Mouse (Mus musculus): Measurements from ENCODE around the gene Tmed4.
"Not testable (repeated sequence)": the region's sequence is repeated elsewhere in the genome, so short reads cannot be mapped to it uniquely, and the experiment has no call there.

Tmed4 gene

GRCm38 (mm10) chr11:6273607-6274006 is 1.1 kb downstream of the Tmed4 start:
- no peak for DNase-seq (ENCODE audit: low read depth, low spot score)

- peak; percentile 91 for DNase-seq (ENCODE audit: low read depth, low spot score)
These were observed 7.1 kb downstream of the Tmed4 start, which contains the start of gene Ddx56 for GRCm38 (mm10) chr11:6267320-6268254. TSS of gene Ddx56 (minus strand) at chr11:6267772.

GRCm38 (mm10) chr11:6266621-6267020 is 8.0 kb downstream of the Tmed4 start:
- no peak for DNase-seq (ENCODE audit: low read depth, low spot score)

DNA sequence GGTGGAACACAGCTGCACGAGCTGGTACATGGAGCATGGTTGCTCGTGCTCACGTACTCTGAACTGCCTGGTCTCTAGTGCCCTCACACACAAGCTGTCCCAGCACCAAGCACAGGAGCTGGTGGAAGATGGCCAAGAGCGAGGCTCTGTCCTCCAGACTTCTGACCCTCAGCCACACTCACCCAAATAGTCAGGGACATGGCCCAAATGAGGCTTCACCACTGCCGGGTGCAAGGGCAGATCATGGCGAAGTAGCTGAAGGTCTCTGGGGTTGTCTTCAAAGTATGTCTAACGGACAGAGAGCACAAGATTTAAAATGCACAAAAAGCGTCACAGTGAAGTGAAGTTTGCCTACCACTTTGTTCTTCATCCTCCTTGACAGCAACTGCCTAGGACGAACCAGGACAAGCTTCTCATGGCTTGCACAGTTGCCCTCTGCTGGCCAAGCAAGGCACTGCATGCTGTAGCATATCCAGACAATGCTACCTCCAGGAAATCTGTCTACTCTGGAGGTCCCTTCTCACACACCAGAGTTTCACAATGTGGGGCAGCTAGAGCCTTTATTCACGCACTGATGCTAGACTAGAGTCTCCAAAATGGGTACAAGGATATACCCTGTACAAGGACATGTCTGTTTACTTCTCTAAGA is 13.1 kb downstream of the Tmed4 start:
- no peak for DNase-seq (ENCODE audit: low read depth, low spot score)

DNA sequence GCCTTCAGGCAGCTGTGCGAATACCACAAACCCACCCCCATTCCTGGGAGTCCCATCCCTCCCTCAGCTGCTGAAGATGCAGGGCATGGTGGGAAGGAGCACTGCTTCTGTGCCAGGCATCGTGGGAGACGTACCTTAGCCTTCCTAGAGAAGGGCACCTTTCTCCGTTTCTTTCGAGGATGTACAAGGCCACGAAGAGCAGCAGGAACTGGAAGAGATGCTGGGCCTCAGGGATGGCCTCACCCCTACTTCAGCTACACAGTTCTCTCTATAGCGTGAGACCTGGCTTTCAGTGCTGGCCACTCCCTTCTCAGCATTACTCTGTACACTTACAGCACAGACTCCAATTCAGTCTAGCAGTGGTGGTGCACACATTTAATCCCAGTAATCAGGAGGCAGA is 15.3 kb downstream of the Tmed4 start:
- DNase-seq (ENCODE audit: low read depth, low spot score): no peak

DNA sequence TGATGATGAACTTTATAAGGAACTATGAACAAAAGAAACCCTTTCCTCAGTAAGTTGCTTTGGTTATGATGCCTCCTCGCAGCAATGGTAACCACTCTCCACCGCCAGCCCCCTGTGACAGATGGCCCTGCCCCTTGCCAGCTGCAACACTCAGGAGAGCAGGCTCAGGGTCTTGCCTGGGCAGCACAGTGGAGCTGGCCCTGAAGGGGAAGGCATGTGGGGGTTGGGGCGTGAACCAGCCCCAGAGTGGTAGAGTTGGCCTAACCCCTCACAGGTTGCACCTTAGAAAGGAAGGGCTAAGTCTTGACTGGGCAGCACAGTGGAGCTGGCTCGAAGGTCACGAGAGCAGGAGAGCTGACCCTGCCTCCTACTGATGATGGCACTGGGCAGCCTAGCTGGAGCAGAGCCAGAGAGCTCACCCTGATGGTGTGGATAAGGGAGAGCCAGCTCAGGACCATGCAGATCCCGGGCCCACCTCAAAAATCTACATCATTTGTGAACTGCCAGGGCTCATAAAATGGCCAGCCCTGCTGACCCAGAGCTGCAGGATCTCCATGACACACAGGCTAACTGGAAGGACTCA is 18.1 kb downstream of the Tmed4 start:
- no peak for DNase-seq (ENCODE audit: low read depth, low spot score)

DNA sequence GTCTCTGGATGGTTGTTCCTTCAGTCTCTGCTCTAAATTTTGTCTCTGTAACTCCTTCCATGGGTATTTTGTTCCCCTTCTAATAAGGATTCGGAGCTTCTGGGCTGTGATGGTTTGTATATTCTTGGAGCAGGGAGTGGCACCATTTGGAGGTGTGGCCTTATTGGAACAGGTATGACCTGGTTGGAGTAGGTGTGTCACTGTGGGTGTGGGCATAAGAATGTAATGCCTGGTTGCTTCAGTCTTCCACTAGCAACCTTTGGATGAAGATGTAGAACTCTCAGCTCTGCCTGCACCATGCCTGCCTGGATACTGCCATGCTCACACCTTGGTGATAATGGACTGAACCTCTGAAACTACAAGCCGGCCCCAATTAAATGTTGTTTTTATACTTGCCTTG is 20.1 kb downstream of the Tmed4 start:
- DNase-seq (ENCODE audit: low read depth, low spot score): not testable (repeated sequence)

DNA sequence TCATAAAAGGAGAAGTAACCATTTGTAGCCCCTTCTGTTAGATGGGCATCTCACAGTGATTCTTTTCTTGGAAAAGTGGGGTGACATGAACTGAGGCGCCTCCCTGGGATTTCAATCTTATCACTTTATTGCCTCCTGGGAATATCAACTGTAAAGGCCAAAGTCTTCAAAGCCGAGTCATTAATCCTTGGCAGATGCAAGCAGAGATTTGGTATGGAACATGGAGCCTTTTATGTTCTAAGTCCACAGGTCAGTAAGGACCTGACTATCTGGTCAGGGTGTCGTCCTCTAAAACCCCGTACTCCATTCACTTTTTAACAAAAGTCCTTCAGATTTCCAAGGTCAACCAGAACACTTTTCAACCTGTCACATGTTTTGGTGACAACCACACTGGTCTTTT is 21.8 kb downstream of the Tmed4 start:
- no peak for DNase-seq (ENCODE audit: low read depth, low spot score)

DNA sequence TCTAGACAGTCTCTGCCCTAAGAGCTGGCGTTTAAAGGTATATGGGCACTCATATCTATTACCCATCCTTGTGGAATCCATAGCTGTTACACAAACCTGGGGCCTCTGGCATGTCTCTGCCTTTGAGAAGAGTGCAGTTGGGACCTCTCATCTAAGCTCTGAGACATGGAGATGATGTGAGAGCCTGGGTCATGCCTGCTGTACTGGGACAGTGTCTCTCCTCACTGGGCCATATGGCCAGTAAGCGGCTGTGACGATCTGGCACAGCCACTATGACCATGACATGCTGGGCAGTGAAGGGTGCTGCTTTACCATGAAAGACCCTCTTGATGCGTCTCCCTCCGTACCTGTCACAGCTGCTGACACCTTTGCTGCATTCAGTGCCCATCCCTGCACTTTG is 22.4 kb downstream of the Tmed4 start:
- DNase-seq (ENCODE audit: low read depth, low spot score): no peak

DNA sequence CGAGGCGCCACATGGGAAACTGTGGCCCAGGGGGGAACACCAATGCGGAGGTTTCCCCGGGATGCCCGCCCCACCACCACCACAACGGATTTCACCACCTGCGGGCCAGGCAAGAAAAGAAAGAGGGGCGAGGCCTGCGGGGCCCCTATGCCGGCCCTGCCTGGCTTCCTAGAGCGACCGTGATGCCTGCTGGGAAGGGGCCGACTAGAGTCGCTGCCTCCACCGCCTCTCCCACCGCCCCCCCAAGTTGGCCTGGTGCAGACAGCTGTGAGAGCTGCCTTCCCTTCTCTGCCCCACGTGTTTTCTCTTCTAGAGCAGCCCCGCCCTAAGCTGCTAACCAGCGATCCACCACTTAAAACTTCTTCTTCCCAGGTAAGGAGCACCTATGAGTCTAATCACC is 30.0 kb downstream of the Tmed4 start:
- DNase-seq (ENCODE audit: low read depth, low spot score): no peak

DNA sequence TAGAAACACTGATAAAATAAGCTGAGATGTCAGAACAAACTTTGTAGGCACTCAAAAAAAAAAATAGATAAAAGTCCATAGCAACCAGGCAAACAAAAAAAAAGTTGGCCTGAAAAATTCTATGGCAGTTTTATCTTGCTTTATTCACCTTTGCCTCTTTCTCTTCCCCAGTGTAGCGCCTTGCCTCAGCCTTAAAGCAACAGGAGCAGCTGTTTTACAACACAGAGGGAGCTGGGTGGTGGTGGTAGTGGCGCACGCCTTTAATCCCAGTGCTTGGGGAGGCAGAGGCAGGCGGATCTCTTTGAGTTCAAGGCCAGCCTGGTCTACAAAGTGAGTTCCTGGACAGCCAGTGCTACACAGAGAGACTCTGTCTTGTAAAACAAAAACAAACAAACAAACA is 41.6 kb downstream of the Tmed4 start:
- no peak for DNase-seq (ENCODE audit: low read depth, low spot score)

- DNase-seq (ENCODE audit: low read depth, low spot score): no peak
These were observed 44.7 kb downstream of the Tmed4 start, which contains the start of gene Npc1l1 for GRCm38 (mm10) chr11:6230012-6230411. TSS of gene Npc1l1 (minus strand) at chr11:6230143.

- DNase-seq (ENCODE audit: low read depth, low spot score): no peak
These were observed 50.0 kb downstream of the Tmed4 start for GRCm38 (mm10) chr11:6224541-6225229.

DNA sequence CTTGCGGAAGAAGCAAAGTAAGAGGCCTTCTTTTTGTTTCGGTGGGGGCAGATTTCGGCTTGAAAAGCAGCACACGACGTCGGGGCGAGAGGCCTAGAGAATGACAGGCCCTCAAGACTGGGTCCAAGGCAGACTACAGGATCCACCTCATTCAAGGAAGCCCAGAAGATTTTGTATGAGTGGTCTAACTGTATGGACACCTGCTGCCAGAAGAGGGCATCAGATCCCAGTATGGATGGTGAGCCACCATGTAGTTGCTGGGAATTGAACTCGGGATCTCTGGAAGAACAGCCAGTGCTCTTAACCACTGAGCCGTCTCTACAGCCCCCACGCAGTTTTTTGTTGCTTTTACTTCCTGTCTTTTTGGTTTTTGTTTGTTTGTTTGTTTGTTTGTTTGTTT is 52.5 kb downstream of the Tmed4 start:
- no peak for DNase-seq (ENCODE audit: low read depth, low spot score)
